Mouse (Mus musculus) heart, adult 2 months (tissue): ENCODE data around the gene Abcc10. TPM values are rescaled to one million over a fixed set of nuclear protein-coding genes. Genes with fewer than 3 reads are reported as not detected.

Experiments
- DNase-seq, 2 experiments: peaks; one replicate each; pipeline ENCODE4 v3.0.0; 2021
- H3K27ac ChIP-seq: fragments of 200-600 bp; 2 replicates; pipeline ENCODE4 v1.8.1; 2022
- H3K27me3 ChIP-seq: fragments of 200-500 bp; 2 replicates; pipeline ENCODE4 v1.6.1; 2012; ENCODE audit warnings: mild to moderate bottlenecking, low read length, inconsistent platforms, mixed read lengths; ENCODE audit not compliant: control insufficient read depth, insufficient read depth
- H3K36me3 ChIP-seq: fragments of 200-500 bp; 2 replicates; pipeline ENCODE4 v1.6.1; 2012; ENCODE audit warnings: low read length, inconsistent platforms; ENCODE audit not compliant: control insufficient read depth, insufficient read depth
- H3K4me1 ChIP-seq: fragments of 200-500 bp; 2 replicates; pipeline ENCODE4 v1.6.1; 2011; ENCODE audit warnings: low read length; ENCODE audit not compliant: control insufficient read depth, insufficient read depth
- H3K4me3 ChIP-seq: fragments of 200-600 bp; 2 replicates; pipeline ENCODE4 v1.8.1; 2022
- H3K79me2 ChIP-seq: fragments of 200-500 bp; replicated peaks from 2 replicates; pipeline ENCODE4 v1.6.1; 2012; ENCODE audit warnings: mild to moderate bottlenecking, inconsistent platforms, low read length, moderate library complexity, mixed read lengths; ENCODE audit not compliant: control insufficient read depth, insufficient read depth
- H3K9ac ChIP-seq: fragments of 200-500 bp; 2 replicates; pipeline ENCODE4 v1.6.1; 2012; ENCODE audit warnings: low read depth, mild to moderate bottlenecking, control low read depth, inconsistent platforms, low read length, mixed read lengths
- CTCF ChIP-seq: fragments of 200-600 bp; IDR thresholded peaks from 2 replicates; pipeline ENCODE4 v1.8.1; 2022; ENCODE audit warnings: antibody characterized with exemption, mild to moderate bottlenecking, moderate library complexity
- EP300 ChIP-seq: fragments of 200-500 bp; IDR thresholded peaks from 2 replicates; pipeline ENCODE4 v1.6.1; 2011; ENCODE audit warnings: low read depth, low read length, control low read depth; ENCODE audit not compliant: insufficient read depth
- POLR2A ChIP-seq: fragments of 200-500 bp; IDR thresholded peaks from 2 replicates; pipeline ENCODE4 v1.6.1; 2011; ENCODE audit warnings: mild to moderate bottlenecking, low read depth, low read length, control low read depth; ENCODE audit not compliant: insufficient read depth
- WGBS: fragments of 180-500 bp; shearing (Covaris S2); methylation state at CpG from one replicate; pipeline ENCODE4 v1.1.7; 2018; 5-methylcytosine and 5-hydroxymethylcytosine counted together
- intact Hi-C: fragments of 180-260 bp; cut with DNase I; formaldehyde crosslinking; loops from one replicate; pipeline ENCODE4 v1.15.1; 2025
- polyA plus RNA-seq: library from polyadenylated mRNA; depleted of rRNA; stranded (reverse); fragments of >200 nt; gene quantifications from 2 replicates; pipeline ENCODE4 v1.2.3, GENCODE M21; 2012
- total RNA-seq, 2 experiments: library from RNA; stranded (reverse); gene quantifications; 2 replicates each; pipeline ENCODE4 v1.2.3; 2021

Abcc10 gene
- total and polyA plus RNA-seq, 3 experiments = 3.9 to 9.1 (median 4.0) TPM

- Histone ChIP-seq H3K27me3 (no peaks in the 10 kb centered on the region), H3K79me2 (no peaks in the 10 kb centered on the region), H3K4me1 (no peaks in the 10 kb centered on the region), H3K9ac (peak overlapping the region; percentile 95), H3K36me3 (no peaks in the 10 kb centered on the region), H3K27ac (peak overlapping the region; percentile 90), H3K4me3 (peak overlapping the region; percentile 83)
- 4% methylated on average over 27 of the region's 27 CpGs for WGBS
- DNase-seq = no peak
- TF ChIP-seq POLR2A (no peak), EP300 (no peak), CTCF (no peak)
- intact Hi-C loops = loop anchor here (10.0 kb wide), 1 partner anchor 377 kb away; the partner anchor contains the start of gene Ppp2r5d
These were observed 693 bp downstream of the Abcc10 start for GRCm38 (mm10) chr17:46327413-46327905.

- intact Hi-C loops = loop anchor here (10.0 kb wide), 1 partner anchor 383 kb away; the partner anchor contains the start of gene Ppp2r5d
- no peaks in the 10 kb centered on the region for H3K79me2 ChIP-seq
- H3K4me3 ChIP-seq = no peak overlapping the region
- no peak overlapping the region for H3K27ac ChIP-seq
- peak in 1 of 2 experiments; percentile 14 for DNase-seq
- no peak overlapping the region for H3K9ac ChIP-seq
- H3K4me1 ChIP-seq = no peaks in the 10 kb centered on the region
- no peak for TF ChIP-seq CTCF
- TF ChIP-seq POLR2A = no peak
- no peaks in the 10 kb centered on the region for H3K27me3 ChIP-seq
- WGBS = 83% methylated on average over 14 of the region's 14 CpGs
- no peaks in the 10 kb centered on the region for H3K36me3 ChIP-seq
These were observed 5.9 kb downstream of the Abcc10 start for GRCm38 (mm10) chr17:46322046-46322823.

GRCm38 (mm10) chr17:46320492-46320891 lies 7.7 kb downstream of the Abcc10 start:
- WGBS = 61% methylated on average over 6 of the region's 6 CpGs
- H3K4me3 ChIP-seq = no peak overlapping the region
- no peak for TF ChIP-seq CTCF
- TF ChIP-seq EP300 = no peak
- no peaks in the 10 kb centered on the region for H3K27me3 ChIP-seq
- intact Hi-C loops = loop anchor here (10.0 kb wide), 1 partner anchor 384 kb away; the partner anchor contains the start of gene Ppp2r5d
- H3K27ac ChIP-seq = no peak overlapping the region
- H3K9ac ChIP-seq = no peak overlapping the region
- peak in 1 of 2 experiments; percentile 10 for DNase-seq
- no peaks in the 10 kb centered on the region for H3K4me1 ChIP-seq
- no peaks in the 10 kb centered on the region for H3K36me3 ChIP-seq
- H3K79me2 ChIP-seq = no peaks in the 10 kb centered on the region

GRCm38 (mm10) chr17:46315813-46316212 lies 12.3 kb downstream of the Abcc10 start:
- Histone ChIP-seq H3K27ac (no peak overlapping the region), H3K36me3 (no peaks in the 10 kb centered on the region), H3K27me3 (no peaks in the 10 kb centered on the region), H3K79me2 (no peaks in the 10 kb centered on the region), H3K4me1 (no peaks in the 10 kb centered on the region), H3K9ac (no peak overlapping the region), H3K4me3 (no peak overlapping the region)
- TF ChIP-seq POLR2A (no peak), EP300 (no peak), CTCF (no peak)
- 86% methylated on average over 10 of the region's 10 CpGs for WGBS
- intact Hi-C loops = no loop called here
- DNase-seq = no peak

- intact Hi-C loops = no loop called here
- H3K4me3 ChIP-seq = no peak overlapping the region
- H3K27ac ChIP-seq = no peak overlapping the region
- no peak for DNase-seq
- H3K4me1 ChIP-seq = no peaks in the 10 kb centered on the region
- H3K27me3 ChIP-seq = no peaks in the 10 kb centered on the region
- WGBS = 85% methylated on average over 9 of the region's 9 CpGs
- H3K36me3 ChIP-seq = no peaks in the 10 kb centered on the region
- no peaks in the 10 kb centered on the region for H3K79me2 ChIP-seq
- H3K9ac ChIP-seq = no peak overlapping the region
- no peak for TF ChIP-seq POLR2A
- TF ChIP-seq CTCF = no peak
- TF ChIP-seq EP300 = no peak
These were observed 14.9 kb downstream of the Abcc10 start for GRCm38 (mm10) chr17:46313135-46313715.

- 87% methylated on average over 10 of the region's 10 CpGs for WGBS
- no peak overlapping the region for H3K4me3 ChIP-seq
- no peak for TF ChIP-seq POLR2A
- no peak for TF ChIP-seq CTCF
- no peak for TF ChIP-seq EP300
- H3K27ac ChIP-seq = no peak overlapping the region
- DNase-seq = no peak
- no peaks in the 10 kb centered on the region for H3K36me3 ChIP-seq
- no peaks in the 10 kb centered on the region for H3K27me3 ChIP-seq
- H3K9ac ChIP-seq = no peak overlapping the region
- no peaks in the 10 kb centered on the region for H3K79me2 ChIP-seq
- intact Hi-C loops = no loop called here
- no peaks in the 10 kb centered on the region for H3K4me1 ChIP-seq
These were observed 17.6 kb downstream of the Abcc10 start for GRCm38 (mm10) chr17:46310515-46310914.
